Mouse (Mus musculus) forebrain, embryonic 15.5 days (tissue): ENCODE measurements around the gene Dlg5. TPM values are rescaled to one million over a fixed set of nuclear protein-coding genes. Genes with fewer than 3 reads are reported as not detected.

Experiments used
- ATAC-seq: fragments of 200-750 bp; cut with Nextera tagmentation; replicated peaks from 2 replicates; pipeline ENCODE4 v1.8.0; 2017; ENCODE audit warnings: mild to moderate bottlenecking, moderate TSS enrichment, moderate library complexity
- H3K27ac ChIP-seq: fragments of 300-500 bp; sonication (generic); replicated peaks from 2 replicates; pipeline ENCODE4 v1.5.1; 2015; ENCODE audit warnings: mild to moderate bottlenecking, inconsistent platforms
- H3K27me3 ChIP-seq: fragments of 300-500 bp; sonication (generic); 2 replicates; pipeline ENCODE4 v1.6.1; 2015; ENCODE audit warnings: inconsistent platforms
- H3K36me3 ChIP-seq: fragments of 300-500 bp; sonication (generic); 2 replicates; pipeline ENCODE4 v1.6.1; 2015; ENCODE audit warnings: mild to moderate bottlenecking, inconsistent platforms
- H3K4me1 ChIP-seq: fragments of 300-500 bp; sonication (generic); 2 replicates; pipeline ENCODE4 v1.6.1; 2015; ENCODE audit warnings: inconsistent platforms
- H3K4me2 ChIP-seq: fragments of 300-500 bp; sonication (generic); replicated peaks from 2 replicates; pipeline ENCODE4 v1.6.1; 2015; ENCODE audit warnings: mild to moderate bottlenecking, inconsistent platforms
- H3K4me3 ChIP-seq: fragments of 300-500 bp; sonication (generic); 2 replicates; pipeline ENCODE4 v1.5.1; 2015; ENCODE audit warnings: mild to moderate bottlenecking, inconsistent platforms
- H3K9ac ChIP-seq: fragments of 300-500 bp; sonication (generic); replicated peaks from 2 replicates; pipeline ENCODE4 v1.6.1; 2015; ENCODE audit warnings: mild to moderate bottlenecking, inconsistent platforms
- H3K9me3 ChIP-seq: fragments of 300-500 bp; sonication (generic); 2 replicates; pipeline ENCODE4 v1.6.1; 2016; ENCODE audit warnings: inconsistent platforms
- whole genome bisulfite sequencing: fragments of 180-500 bp; shearing (Covaris S2); methylation state at CpG from one replicate; pipeline ENCODE4 v1.1.7; 2015; ENCODE audit warnings: mixed read lengths; 5-methylcytosine and 5-hydroxymethylcytosine counted together
- polyA plus RNA-seq: library from polyadenylated mRNA; unstranded; fragments of >200 nt; fragmentation: Nextera tagmentation; extraction: Ambion mirVana; gene quantifications from 2 replicates; pipeline ENCODE4 v1.2.1, GENCODE M21; 2015

Gene Dlg5
- polyA plus RNA-seq, 1 experiment from 2014 or later: 17.3 TPM

DNA sequence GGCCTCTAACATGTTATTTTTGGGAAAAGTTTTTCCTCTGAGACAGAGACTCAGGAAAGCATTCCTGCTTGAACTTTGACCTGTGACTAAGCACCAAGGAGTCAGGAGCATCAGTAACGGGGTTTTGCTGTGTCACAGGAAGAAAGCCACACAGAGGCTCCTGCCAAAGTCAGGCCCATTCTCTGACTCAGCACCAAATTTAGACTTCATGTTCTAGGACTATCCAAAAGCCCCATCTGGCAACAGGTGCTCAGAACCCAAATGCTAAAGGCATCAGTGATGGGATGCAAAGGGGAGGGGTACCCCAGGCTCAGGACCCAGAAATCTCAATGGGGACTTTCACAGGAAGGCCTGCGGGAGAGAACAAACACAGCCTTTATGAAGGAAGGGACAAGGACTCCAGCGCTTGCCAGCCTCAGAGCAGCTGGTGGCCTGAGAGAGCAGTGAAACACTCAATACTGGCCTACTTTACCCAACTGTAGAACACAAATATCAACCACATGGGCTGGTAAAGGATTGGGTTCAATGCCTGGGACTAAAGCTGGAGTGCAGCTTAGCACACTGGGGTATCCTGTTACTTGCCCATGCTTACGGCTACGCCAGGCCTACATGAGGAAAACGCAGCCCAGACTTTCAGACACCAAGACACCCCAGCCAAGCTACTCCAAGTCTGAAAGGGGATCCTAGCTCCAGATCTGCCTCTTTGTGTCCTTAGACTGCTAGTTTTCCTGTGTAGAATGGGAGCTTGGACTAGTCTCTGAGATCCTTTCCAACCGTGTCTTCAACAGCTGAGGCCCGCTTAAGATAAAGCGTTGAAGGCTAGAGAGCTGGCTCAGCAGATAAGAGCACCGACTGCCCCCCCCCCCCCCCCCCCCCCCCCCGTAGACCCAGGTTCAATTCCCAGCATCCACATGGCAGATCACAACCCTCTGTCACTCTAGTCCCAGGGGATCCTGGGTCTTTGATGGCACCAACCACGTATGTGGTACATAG lies 12.8 kb downstream of the Dlg5 start:
- H3K9me3 ChIP-seq: no peaks in the 10 kb centered on the region
- no peaks in the 10 kb centered on the region for H3K36me3 ChIP-seq
- no peak overlapping the region for H3K27ac ChIP-seq
- WGBS: 74% methylated on average over 12 of the region's 12 CpGs
- no peaks in the 10 kb centered on the region for H3K27me3 ChIP-seq
- H3K4me3 ChIP-seq: no peak overlapping the region
- no peaks in the 10 kb centered on the region for H3K4me1 ChIP-seq
- no peak for ATAC-seq
- H3K9ac ChIP-seq: no peak overlapping the region
- H3K4me2 ChIP-seq: no peak overlapping the region

DNA sequence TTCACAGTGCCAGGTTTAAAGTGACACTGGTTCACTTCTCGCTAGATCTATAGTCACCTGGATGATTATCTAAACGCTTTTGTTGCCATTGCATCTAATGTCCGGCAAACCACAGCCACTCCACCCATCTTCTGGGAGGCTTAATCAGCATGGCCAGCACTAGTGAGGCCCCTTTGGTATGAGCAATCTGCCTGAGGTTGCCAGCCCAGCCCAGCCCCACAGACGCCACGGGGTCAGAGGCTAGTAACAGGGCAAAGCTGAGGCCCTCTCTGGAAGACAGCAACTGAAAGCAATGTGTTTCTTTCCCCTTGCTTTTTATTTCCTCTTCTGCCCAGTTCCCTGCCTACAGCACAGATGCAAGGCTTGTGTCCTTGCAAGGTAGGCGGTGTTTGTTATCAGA lies 17.2 kb downstream of the Dlg5 start:
- no peak overlapping the region for H3K4me3 ChIP-seq
- no peaks in the 10 kb centered on the region for H3K4me1 ChIP-seq
- H3K4me2 ChIP-seq: no peak overlapping the region
- 89% methylated on average over 6 of the region's 6 CpGs for WGBS
- no peaks in the 10 kb centered on the region for H3K36me3 ChIP-seq
- no peak overlapping the region for H3K9ac ChIP-seq
- ATAC-seq: no peak
- no peaks in the 10 kb centered on the region for H3K9me3 ChIP-seq
- H3K27me3 ChIP-seq: no peaks in the 10 kb centered on the region
- no peak overlapping the region for H3K27ac ChIP-seq

DNA sequence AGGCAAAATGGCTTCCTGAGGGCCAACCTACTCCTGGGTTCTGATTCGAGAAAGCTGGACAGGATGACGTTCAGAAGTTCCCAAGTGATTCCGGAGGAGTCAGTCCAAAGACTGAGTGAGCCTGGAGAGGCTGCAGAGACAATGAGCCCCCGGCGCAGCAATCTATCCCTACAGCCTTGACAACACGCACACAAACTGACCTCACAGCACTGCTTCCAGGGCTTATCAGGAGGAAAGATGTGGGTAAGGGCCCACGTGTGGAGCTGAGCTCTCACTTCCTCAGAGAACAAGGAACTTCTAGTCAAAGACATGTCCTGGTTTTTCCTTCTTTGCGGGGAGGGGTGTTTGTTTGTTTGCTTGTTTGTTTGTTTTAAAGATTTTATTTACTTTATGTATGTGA lies 18.7 kb downstream of the Dlg5 start:
- no peaks in the 10 kb centered on the region for H3K36me3 ChIP-seq
- H3K4me3 ChIP-seq: no peak overlapping the region
- no peak overlapping the region for H3K9ac ChIP-seq
- ATAC-seq: no peak
- H3K9me3 ChIP-seq: no peaks in the 10 kb centered on the region
- H3K27me3 ChIP-seq: no peaks in the 10 kb centered on the region
- 92% methylated on average over 8 of the region's 8 CpGs for WGBS
- no peak overlapping the region for H3K27ac ChIP-seq
- no peak overlapping the region for H3K4me2 ChIP-seq
- H3K4me1 ChIP-seq: no peaks in the 10 kb centered on the region

DNA sequence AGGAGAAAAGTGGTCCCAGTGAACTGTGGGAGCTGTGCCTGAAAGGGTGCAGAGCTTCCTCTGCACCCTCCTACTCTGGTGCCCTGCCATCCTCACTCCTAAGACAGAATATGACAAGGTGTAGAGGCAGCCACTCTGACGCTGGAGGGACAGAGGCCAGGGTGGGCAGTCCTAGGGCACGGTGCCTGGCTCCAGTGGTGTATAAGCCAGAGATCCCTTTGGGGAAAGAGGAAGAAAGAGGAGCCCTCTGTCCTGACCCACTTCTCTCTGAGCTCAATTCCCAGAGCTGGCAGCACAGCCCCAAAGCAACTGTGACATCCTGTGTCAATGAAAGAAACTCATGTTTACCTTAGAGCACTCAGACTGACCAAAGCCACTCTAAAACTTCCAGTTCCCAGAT lies 19.4 kb downstream of the Dlg5 start:
- H3K4me1 ChIP-seq: no peaks in the 10 kb centered on the region
- no peaks in the 10 kb centered on the region for H3K9me3 ChIP-seq
- no peak overlapping the region for H3K27ac ChIP-seq
- 91% methylated on average over 2 of the region's 2 CpGs for WGBS
- H3K4me2 ChIP-seq: no peak overlapping the region
- no peaks in the 10 kb centered on the region for H3K36me3 ChIP-seq
- no peak overlapping the region for H3K9ac ChIP-seq
- ATAC-seq: no peak
- H3K27me3 ChIP-seq: no peaks in the 10 kb centered on the region
- H3K4me3 ChIP-seq: no peak overlapping the region

DNA sequence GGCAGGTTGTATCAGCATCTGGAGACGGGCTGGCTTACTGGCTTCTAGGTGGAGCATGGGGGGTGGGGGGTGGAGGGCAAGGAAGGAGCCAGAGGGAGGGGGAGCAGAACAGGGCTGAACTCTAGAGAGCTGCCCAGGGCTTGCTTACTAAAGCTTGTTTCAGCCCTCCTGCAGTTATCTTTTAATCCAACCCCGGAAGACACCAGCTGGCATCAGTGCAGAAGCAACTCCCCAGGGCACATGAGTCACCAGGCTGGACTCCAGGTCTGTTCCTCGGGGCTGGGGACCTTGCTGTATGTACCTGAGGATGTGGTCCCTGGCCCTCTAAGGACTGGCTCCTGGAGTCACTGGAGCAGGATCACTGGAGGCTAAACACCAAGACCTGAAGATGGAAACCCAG lies 23.0 kb downstream of the Dlg5 start:
- Histone ChIP-seq H3K4me2 (no peak overlapping the region), H3K9me3 (no peaks in the 10 kb centered on the region), H3K4me3 (no peak overlapping the region), H3K27me3 (no peaks in the 10 kb centered on the region), H3K9ac (no peak overlapping the region), H3K36me3 (no peaks in the 10 kb centered on the region), H3K27ac (no peak overlapping the region), H3K4me1 (peaks cover under 1% of the 10 kb centered on the region)
- 31% methylated on average over 3 of the region's 3 CpGs for WGBS
- ATAC-seq: no peak

DNA sequence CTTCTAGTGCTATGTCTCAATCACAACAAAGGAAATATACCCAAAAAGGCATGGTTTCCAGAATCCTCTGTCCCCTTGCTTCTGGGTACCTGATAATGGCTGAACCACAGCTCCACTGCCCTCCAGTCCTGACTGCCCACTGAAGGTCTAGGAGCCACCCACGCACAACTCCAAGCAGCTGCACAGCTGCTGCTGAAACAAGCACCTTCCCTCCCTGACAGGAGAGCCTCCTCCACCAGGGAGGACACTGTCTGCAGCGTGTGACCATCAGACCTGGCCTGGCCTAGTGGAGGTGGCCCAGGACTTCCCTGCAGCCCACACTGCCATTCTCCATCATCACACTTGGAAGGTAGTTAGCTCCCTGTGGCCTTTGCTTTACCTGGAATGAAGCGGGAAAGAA lies 23.4 kb downstream of the Dlg5 start:
- no peak overlapping the region for H3K4me2 ChIP-seq
- no peaks in the 10 kb centered on the region for H3K36me3 ChIP-seq
- H3K4me1 ChIP-seq: peaks cover 5% of the 10 kb centered on the region
- H3K27me3 ChIP-seq: no peaks in the 10 kb centered on the region
- H3K9ac ChIP-seq: no peak overlapping the region
- H3K4me3 ChIP-seq: no peak overlapping the region
- H3K9me3 ChIP-seq: no peaks in the 10 kb centered on the region
- ATAC-seq: no peak
- 79% methylated on average over 3 of the region's 3 CpGs for WGBS
- H3K27ac ChIP-seq: no peak overlapping the region

DNA sequence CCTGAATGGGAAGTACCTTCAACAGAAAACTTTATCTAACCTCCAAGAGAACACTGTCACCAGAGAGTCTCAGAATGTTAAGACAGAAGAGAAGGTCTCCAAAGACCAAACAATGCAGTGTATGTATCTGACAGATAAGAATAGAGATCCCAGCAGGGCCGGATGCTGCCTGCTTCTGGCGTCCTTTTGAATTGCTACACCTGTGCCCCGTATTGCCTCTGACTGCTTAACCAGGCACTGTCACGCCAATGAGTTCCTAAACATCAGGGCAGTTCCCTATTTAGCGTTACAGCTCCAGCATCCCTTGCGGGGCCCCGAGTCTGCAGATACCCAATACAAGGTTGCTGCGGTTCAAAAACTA lies 28.4 kb downstream of the Dlg5 start:
- peaks cover 43% of the 10 kb centered on the region for H3K4me1 ChIP-seq

DNA sequence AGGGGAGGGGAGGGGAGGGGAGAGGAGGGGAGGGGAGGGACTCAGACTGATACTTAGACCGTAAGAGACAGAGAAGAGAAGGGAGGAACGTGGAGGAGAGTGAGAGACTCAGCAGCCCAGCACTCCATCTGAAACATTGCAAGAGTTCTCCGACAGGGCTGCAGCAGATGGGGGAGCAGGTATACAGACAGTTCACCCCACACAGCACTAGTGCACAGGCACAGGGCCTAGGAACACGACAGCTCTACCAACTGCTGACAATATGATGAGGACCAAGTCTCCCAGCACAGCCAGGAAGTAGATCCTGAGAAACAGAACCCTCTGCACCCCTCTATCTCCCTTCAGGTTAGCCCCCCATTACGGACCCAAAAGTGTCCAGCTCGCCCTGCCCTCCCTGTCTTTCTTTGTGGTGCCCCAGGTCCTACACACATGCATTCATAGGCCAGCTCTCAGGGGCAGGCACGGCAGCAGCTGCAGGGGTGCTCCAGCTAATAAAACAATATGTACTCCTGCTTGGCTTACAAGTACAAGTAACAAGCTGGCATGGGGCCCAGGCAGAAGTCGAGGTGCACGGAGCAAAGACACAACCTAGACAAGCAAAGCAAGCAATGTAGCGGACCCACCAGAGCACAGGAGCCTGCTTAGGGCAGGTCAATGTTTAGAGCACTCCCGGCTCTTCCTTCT lies 28.9 kb downstream of the Dlg5 start:
- Histone ChIP-seq H3K9ac (no peak overlapping the region), H3K4me2 (no peak overlapping the region), H3K27me3 (no peaks in the 10 kb centered on the region), H3K9me3 (no peaks in the 10 kb centered on the region), H3K4me3 (no peak overlapping the region), H3K4me1 (peaks cover 43% of the 10 kb centered on the region), H3K36me3 (no peaks in the 10 kb centered on the region), H3K27ac (no peak overlapping the region)
- ATAC-seq: peak; percentile 36; the same call in 1 of the 2 replicates
- WGBS: 28% methylated on average over 11 of the region's 11 CpGs

More for the DNA sequence above, 28.4 kb downstream of the Dlg5 start:
- Histone ChIP-seq H3K9ac (no peak overlapping the region), H3K9me3 (no peaks in the 10 kb centered on the region), H3K4me2 (no peak overlapping the region), H3K27me3 (no peaks in the 10 kb centered on the region), H3K27ac (no peak overlapping the region), H3K36me3 (no peaks in the 10 kb centered on the region), H3K4me3 (no peak overlapping the region)
- no peak for ATAC-seq
- 70% methylated on average over 8 of the region's 8 CpGs for WGBS

DNA sequence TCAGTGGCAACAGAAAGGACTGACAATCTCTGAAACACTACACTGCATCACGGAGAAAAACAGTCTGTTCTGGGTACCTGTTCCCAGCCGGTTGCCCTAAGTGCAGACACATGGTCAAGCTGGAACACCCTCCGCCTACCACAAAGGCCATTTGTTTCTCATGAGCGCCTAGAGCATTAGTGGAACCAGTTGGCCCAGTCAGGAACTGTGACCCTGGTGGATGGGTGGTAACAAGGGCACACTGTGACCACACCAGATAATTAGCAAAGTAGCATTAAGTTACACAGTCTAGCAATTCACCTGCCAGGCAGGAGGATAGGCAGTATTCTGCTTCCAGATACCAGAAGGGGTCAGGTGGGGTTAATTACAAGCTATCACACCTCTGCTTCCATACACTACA lies 29.7 kb downstream of the Dlg5 start:
- no peak for ATAC-seq
- H3K9ac ChIP-seq: no peak overlapping the region
- no peak overlapping the region for H3K27ac ChIP-seq
- no peaks in the 10 kb centered on the region for H3K36me3 ChIP-seq
- no peaks in the 10 kb centered on the region for H3K9me3 ChIP-seq
- H3K4me3 ChIP-seq: no peak overlapping the region
- H3K27me3 ChIP-seq: no peaks in the 10 kb centered on the region
- H3K4me2 ChIP-seq: no peak overlapping the region
- WGBS: 63% methylated on average over 4 of the region's 4 CpGs
- peaks cover 45% of the 10 kb centered on the region for H3K4me1 ChIP-seq

DNA sequence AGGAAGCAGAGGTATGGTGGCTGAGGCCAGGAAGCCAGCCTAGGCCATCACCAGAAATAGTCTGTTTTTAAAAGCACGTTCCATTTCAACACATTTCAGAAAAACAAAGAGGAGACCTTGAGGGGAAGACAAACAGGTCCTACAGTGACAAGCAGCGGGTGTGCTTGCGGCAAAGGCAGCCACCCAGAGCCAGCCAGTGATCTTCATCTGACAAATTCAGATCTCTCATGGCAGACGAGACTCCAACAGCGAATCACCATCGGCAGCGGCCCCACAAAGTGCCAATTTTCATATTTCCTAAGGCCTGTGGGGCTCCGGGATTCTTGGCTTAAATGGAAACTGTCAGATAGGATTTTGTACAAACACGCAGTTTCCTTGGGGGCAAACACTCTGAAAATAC lies 31.3 kb downstream of the Dlg5 start:
- Histone ChIP-seq H3K4me1 (peaks cover 46% of the 10 kb centered on the region), H3K36me3 (no peaks in the 10 kb centered on the region), H3K9ac (no peak overlapping the region), H3K4me2 (no peak overlapping the region), H3K27ac (peak overlapping the region; percentile 67), H3K4me3 (no peak overlapping the region), H3K9me3 (no peaks in the 10 kb centered on the region), H3K27me3 (no peaks in the 10 kb centered on the region)
- ATAC-seq: no peak
- WGBS: 54% methylated on average over 9 of the region's 9 CpGs

DNA sequence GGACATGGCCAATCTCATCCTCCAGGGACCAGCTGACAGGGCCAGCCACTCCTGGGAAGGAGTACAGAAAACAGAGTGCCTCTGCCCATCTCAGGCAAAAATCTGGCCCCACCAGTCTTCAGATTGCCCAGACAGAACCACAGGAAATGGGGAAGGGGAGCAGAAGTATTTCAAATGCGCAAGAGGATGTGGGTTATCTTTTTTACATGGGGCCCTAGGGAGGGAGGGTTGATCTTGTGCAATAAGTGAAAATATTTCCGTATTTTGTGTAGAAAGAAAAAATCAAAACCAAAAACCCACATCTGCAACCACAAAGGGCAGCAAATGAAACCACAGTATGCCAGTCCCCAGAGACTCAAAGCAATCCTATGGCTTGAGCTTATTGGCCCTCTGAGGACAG lies 32.4 kb downstream of the Dlg5 start:
- Histone ChIP-seq H3K4me3 (no peak overlapping the region), H3K27ac (0 out of 2 replicates have a peak overlapping the region, but pooled peaks have one; percentile 24), H3K4me1 (peaks cover 46% of the 10 kb centered on the region), H3K4me2 (no peak overlapping the region), H3K27me3 (no peaks in the 10 kb centered on the region), H3K9ac (no peak overlapping the region), H3K9me3 (no peaks in the 10 kb centered on the region), H3K36me3 (no peaks in the 10 kb centered on the region)
- WGBS: 90% methylated on average over 2 of the region's 2 CpGs
- ATAC-seq: no peak

DNA sequence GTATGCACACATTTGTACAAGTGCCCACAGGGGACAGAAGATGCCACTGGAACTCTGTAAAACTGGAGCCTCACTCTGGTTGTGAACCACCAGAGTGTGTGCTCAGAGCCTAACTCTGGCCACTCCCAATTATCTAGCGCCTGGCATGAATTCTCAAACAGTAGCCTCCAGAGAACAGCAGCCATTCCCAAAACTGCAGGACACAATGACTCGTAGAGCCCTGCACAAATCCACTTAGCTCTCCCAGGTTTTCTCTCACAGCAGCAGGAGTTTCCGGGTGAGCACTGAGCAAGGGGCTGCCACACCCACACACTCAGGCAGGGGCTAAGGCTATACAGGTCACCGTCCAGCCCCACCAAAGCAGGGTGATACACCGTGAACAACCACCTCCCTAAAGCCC lies 32.9 kb downstream of the Dlg5 start:
- H3K36me3 ChIP-seq: no peaks in the 10 kb centered on the region
- no peak overlapping the region for H3K9ac ChIP-seq
- ATAC-seq: no peak
- no peaks in the 10 kb centered on the region for H3K9me3 ChIP-seq
- no peak overlapping the region for H3K4me2 ChIP-seq
- no peak overlapping the region for H3K4me3 ChIP-seq
- no peak overlapping the region for H3K27ac ChIP-seq
- H3K27me3 ChIP-seq: no peaks in the 10 kb centered on the region
- peaks cover 46% of the 10 kb centered on the region for H3K4me1 ChIP-seq
- 41% methylated on average over 5 of the region's 5 CpGs for WGBS
